Mouse (Mus musculus) spleen, adult 2 months (tissue): ENCODE results near the gene Cxcl9.

Experiments used
- CTCF ChIP-seq: fragments of 200-500 bp; IDR thresholded peaks from 2 replicates; pipeline ENCODE4 v1.5.1; 2011; ENCODE audit warnings: mild to moderate bottlenecking, inconsistent platforms; ENCODE audit not compliant: insufficient read depth, insufficient read length, insufficient replicate concordance; ENCODE audit errors: extremely low read depth
- POLR2A ChIP-seq: fragments of 200-500 bp; IDR thresholded peaks from 2 replicates; pipeline ENCODE4 v1.6.1; 2011; ENCODE audit warnings: low read depth, low read length, inconsistent platforms

DNA sequence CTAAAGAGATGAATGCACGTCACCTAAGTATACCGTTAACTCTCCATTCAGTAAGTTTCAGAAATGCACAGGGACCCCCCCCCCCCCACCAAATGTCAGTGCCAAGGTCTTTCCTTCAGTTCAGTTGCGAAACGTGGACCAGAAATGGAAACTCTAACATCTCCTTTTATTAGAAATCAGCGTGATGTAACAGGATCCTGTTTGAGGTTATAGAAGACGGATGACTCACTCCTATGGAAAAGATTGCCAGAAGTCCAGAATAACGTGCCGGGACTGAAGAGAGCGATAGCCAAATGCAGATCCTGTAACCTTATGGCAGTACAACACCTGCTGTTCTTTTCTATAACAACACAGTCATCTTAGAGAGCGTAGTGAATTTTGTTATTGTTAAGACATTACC, 40.5 kb upstream of the Cxcl9 start:
- TF ChIP-seq CTCF, result no peak
- no peak for TF ChIP-seq POLR2A
